Mouse (Mus musculus) stomach, embryonic 14.5 days (tissue): ENCODE results near the gene Snx5. TPM values are rescaled to one million over a fixed set of nuclear protein-coding genes. Genes with fewer than 3 reads are reported as not detected.

Experiments
- ATAC-seq: fragments of 200-750 bp; cut with Nextera tagmentation; 2 replicates; pipeline ENCODE4 v1.8.0; 2017; ENCODE audit warnings: low read depth, moderate TSS enrichment; ENCODE audit not compliant: insufficient number of reproducible peaks, insufficient read depth, low FRiP score
- H3K27ac ChIP-seq: fragments of 300-500 bp; sonication (generic); 2 replicates; pipeline ENCODE4 v1.5.1; 2014; ENCODE audit warnings: mild to moderate bottlenecking, low read length, moderate library complexity, mixed read lengths
- H3K27me3 ChIP-seq: fragments of 300-500 bp; sonication (generic); 2 replicates; pipeline ENCODE4 v1.6.1; 2014; ENCODE audit warnings: low read length, control low read depth, mixed read lengths; ENCODE audit not compliant: control insufficient read depth, insufficient read depth
- H3K36me3 ChIP-seq: fragments of 300-500 bp; sonication (generic); 2 replicates; pipeline ENCODE4 v1.6.1; 2014; ENCODE audit warnings: mild to moderate bottlenecking, control low read depth, low read length, moderate library complexity, mixed read lengths; ENCODE audit not compliant: control insufficient read depth, insufficient read depth
- H3K4me1 ChIP-seq: fragments of 300-500 bp; sonication (generic); 2 replicates; pipeline ENCODE4 v1.6.1; 2014; ENCODE audit warnings: low read length, control low read depth, mixed read lengths; ENCODE audit not compliant: control insufficient read depth, insufficient read depth
- H3K4me2 ChIP-seq: fragments of 300-500 bp; sonication (generic); replicated peaks from 2 replicates; pipeline ENCODE4 v1.6.1; 2014; ENCODE audit warnings: low read depth, low read length, control low read depth
- H3K4me3 ChIP-seq: fragments of 300-500 bp; sonication (generic); 2 replicates; pipeline ENCODE4 v1.5.1; 2014; ENCODE audit warnings: low read depth, low read length, control low read depth
- H3K9ac ChIP-seq: fragments of 300-500 bp; sonication (generic); replicated peaks from 2 replicates; pipeline ENCODE4 v1.6.1; 2014; ENCODE audit warnings: low read depth, mild to moderate bottlenecking, control low read depth, low read length, moderate library complexity, mixed read lengths
- H3K9me3 ChIP-seq: fragments of 300-500 bp; sonication (generic); 2 replicates; pipeline ENCODE4 v1.6.1; 2016; ENCODE audit warnings: low read depth, low read length, control low read depth; ENCODE audit not compliant: control insufficient read depth
- WGBS: fragments of 180-500 bp; shearing (Covaris S2); extraction: QIAGEN DNeasy Blood & Tissue Kit; methylation state at CpG from one replicate; pipeline ENCODE4 v1.1.7; 2014; 5-methylcytosine and 5-hydroxymethylcytosine counted together
- polyA plus RNA-seq: library from polyadenylated mRNA; unstranded; fragments of >200 nt; fragmentation: Nextera tagmentation; extraction: Ambion mirVana; gene quantifications from 2 replicates; pipeline ENCODE4 v1.2.1, GENCODE M21; 2014

Gene Snx5
- polyA plus RNA-seq, 1 experiment from 2014 or later = 130 TPM

GRCm38 (mm10) chr2:144228521-144229346 is 42.0 kb downstream of the Snx5 start:
- H3K9ac ChIP-seq = no peak overlapping the region
- H3K27ac ChIP-seq = no peak overlapping the region
- WGBS = 72% methylated on average over 12 of the region's 12 CpGs
- H3K4me2 ChIP-seq = no peak overlapping the region
- no peaks in the 10 kb centered on the region for H3K27me3 ChIP-seq
- H3K4me1 ChIP-seq = no peaks in the 10 kb centered on the region
- ATAC-seq = no peak
- H3K36me3 ChIP-seq = no peaks in the 10 kb centered on the region
- H3K9me3 ChIP-seq = peaks cover 3% of the 10 kb centered on the region; the same call in 1 of the 2 replicates
- H3K4me3 ChIP-seq = no peak overlapping the region

GRCm38 (mm10) chr2:144226906-144227586 is 43.7 kb downstream of the Snx5 start:
- Histone ChIP-seq H3K9me3 (peaks cover 3% of the 10 kb centered on the region; the same call in 1 of the 2 replicates), H3K4me3 (no peak overlapping the region), H3K36me3 (no peaks in the 10 kb centered on the region), H3K9ac (no peak overlapping the region), H3K27me3 (no peaks in the 10 kb centered on the region), H3K27ac (no peak overlapping the region), H3K4me2 (no peak overlapping the region), H3K4me1 (no peaks in the 10 kb centered on the region)
- no peak for ATAC-seq
- WGBS = 82% methylated on average over 12 of the region's 12 CpGs

GRCm38 (mm10) chr2:144224351-144224750 is 46.4 kb downstream of the Snx5 start:
- Histone ChIP-seq H3K27me3 (no peaks in the 10 kb centered on the region), H3K36me3 (no peaks in the 10 kb centered on the region), H3K9ac (no peak overlapping the region), H3K27ac (no peak overlapping the region), H3K9me3 (peaks cover 3% of the 10 kb centered on the region; the same call in 1 of the 2 replicates), H3K4me1 (no peaks in the 10 kb centered on the region), H3K4me2 (no peak overlapping the region), H3K4me3 (no peak overlapping the region)
- ATAC-seq = no peak
- 57% methylated on average over 12 of the region's 12 CpGs for WGBS

DNA sequence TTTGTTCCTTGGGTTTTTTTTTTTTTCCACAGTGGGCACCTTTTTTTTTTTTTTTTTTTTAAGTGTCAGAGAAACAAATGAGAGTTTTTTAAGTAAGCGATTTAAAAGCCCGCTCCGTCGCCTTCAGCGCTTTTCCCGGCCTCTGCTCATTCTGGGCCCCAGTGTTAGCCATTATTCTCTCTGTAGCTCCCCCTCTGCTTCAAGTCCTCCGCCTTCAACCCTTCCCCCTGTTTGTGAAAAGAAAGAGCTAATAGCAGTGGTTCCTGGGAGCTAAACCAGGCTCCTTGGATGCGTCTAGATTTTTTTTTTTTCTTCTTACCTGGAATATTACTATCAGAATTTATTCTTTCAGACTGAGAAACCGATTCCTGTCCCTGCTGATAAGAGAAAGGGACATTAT is 55.1 kb downstream of the Snx5 start:
- H3K27ac ChIP-seq = no peak overlapping the region
- H3K9ac ChIP-seq = no peak overlapping the region
- no peak overlapping the region for H3K4me3 ChIP-seq
- WGBS = 15% methylated on average over 9 of the region's 9 CpGs
- H3K4me1 ChIP-seq = peaks cover 9% of the 10 kb centered on the region; the same call in 1 of the 2 replicates
- H3K27me3 ChIP-seq = no peaks in the 10 kb centered on the region
- H3K36me3 ChIP-seq = no peaks in the 10 kb centered on the region
- no peak overlapping the region for H3K4me2 ChIP-seq
- H3K9me3 ChIP-seq = no peaks in the 10 kb centered on the region
- ATAC-seq = no peak

DNA sequence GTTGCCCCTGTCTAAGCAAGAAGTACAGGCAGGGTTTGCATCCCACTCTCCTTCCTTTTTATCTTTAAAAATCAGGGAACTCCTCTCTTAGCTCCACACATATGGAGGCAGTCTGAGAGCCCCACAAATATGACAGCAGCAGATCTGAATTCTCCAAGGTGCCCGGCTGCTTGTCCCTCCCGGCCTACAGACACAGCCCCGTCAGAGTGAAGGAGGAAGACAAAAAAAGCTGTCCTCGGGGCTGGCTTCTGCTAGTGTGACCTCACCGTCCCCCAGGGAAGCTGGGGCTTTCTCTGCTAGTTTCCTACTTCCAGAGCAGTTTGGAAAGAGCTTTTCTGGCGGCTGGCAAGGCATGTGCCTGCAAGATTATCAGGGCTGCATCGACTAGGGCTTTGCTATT is 55.5 kb downstream of the Snx5 start:
- Histone ChIP-seq H3K27me3 (no peaks in the 10 kb centered on the region), H3K27ac (no peak overlapping the region), H3K9ac (no peak overlapping the region), H3K4me1 (peaks cover 9% of the 10 kb centered on the region; the same call in 1 of the 2 replicates), H3K4me3 (no peak overlapping the region), H3K9me3 (no peaks in the 10 kb centered on the region), H3K36me3 (no peaks in the 10 kb centered on the region), H3K4me2 (no peak overlapping the region)
- no peak for ATAC-seq
- WGBS = 18% methylated on average over 7 of the region's 7 CpGs

DNA sequence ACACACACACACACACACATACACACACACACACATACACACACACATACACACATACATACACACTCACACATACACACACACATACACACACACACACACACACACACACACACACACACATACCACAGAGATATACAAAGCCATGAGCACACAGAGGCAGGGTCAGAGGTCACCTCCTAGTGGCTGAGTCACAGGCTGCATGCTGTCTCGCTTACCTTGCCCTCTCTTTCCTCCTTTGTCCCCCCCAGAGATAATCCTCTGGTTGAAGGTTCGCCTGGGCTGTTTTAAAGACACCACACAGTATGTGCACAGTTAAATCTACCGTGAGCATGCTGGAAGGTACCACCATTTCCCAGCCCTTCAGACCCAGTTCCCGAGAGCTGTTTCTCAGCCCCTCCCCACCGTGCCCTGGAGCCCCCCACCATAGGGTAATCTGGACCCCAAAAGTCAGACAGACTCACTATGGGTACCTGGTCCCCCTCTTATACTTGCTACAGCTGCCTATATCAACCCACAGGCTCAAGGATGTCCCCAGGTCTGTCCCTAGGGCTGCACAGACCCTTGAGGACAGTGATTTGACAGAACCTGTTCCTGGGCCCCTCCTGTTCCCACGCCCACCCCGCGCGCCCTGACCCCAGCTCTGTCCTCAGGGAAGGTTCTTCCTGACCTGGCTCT is 56.1 kb downstream of the Snx5 start:
- ATAC-seq = peak; percentile 67; the same call in 1 of the 2 replicates
- H3K9me3 ChIP-seq = no peaks in the 10 kb centered on the region
- H3K9ac ChIP-seq = no peak overlapping the region
- no peak overlapping the region for H3K27ac ChIP-seq
- WGBS = 73% methylated on average over 9 of the region's 9 CpGs
- H3K4me1 ChIP-seq = peaks cover 9% of the 10 kb centered on the region; the same call in 1 of the 2 replicates
- no peaks in the 10 kb centered on the region for H3K36me3 ChIP-seq
- no peak overlapping the region for H3K4me2 ChIP-seq
- no peaks in the 10 kb centered on the region for H3K27me3 ChIP-seq
- no peak overlapping the region for H3K4me3 ChIP-seq

- 81% methylated on average over 6 of the region's 6 CpGs for WGBS
- Histone ChIP-seq H3K36me3 (no peaks in the 10 kb centered on the region), H3K4me3 (no peak overlapping the region), H3K4me2 (no peak overlapping the region), H3K4me1 (peaks cover 9% of the 10 kb centered on the region; the same call in 1 of the 2 replicates), H3K27ac (no peak overlapping the region), H3K9ac (no peak overlapping the region), H3K27me3 (no peaks in the 10 kb centered on the region), H3K9me3 (no peaks in the 10 kb centered on the region)
- no peak for ATAC-seq
These were observed 56.9 kb downstream of the Snx5 start for GRCm38 (mm10) chr2:144213803-144214202.

- Histone ChIP-seq H3K4me3 (no peak overlapping the region), H3K4me1 (no peaks in the 10 kb centered on the region), H3K9ac (no peak overlapping the region), H3K36me3 (no peaks in the 10 kb centered on the region), H3K27ac (no peak overlapping the region), H3K4me2 (no peak overlapping the region), H3K9me3 (no peaks in the 10 kb centered on the region), H3K27me3 (no peaks in the 10 kb centered on the region)
- ATAC-seq = no peak
- whole genome bisulfite sequencing = 56% methylated on average over 3 of the region's 3 CpGs
These were observed 61.3 kb downstream of the Snx5 start for GRCm38 (mm10) chr2:144209425-144209824.
